Mouse (Mus musculus) T-cell, adult 2 months (primary cell): ENCODE data around the gene Rps6kb2.

Source experiments
- DNase-seq: peaks from one replicate; pipeline ENCODE4 v3.0.0; 2022; ENCODE audit warnings: low spot score

Rps6kb2 gene

GRCm38 (mm10) chr19:4189051-4189620 is 26.0 kb upstream of the Rps6kb2 start:
- DNase-seq = peak; percentile 47

- DNase-seq = no peak
Measured at GRCm38 (mm10) chr19:4187303-4187702, 24.1 kb upstream of the Rps6kb2 start.

GRCm38 (mm10) chr19:4184976-4185975 is 22.1 kb upstream of the Rps6kb2 start:
- DNase-seq = peak; percentile 85

GRCm38 (mm10) chr19:4183689-4184088 is 20.5 kb upstream of the Rps6kb2 start:
- no peak for DNase-seq

- peak; percentile 82 for DNase-seq
Measured at GRCm38 (mm10) chr19:4181892-4182291, 18.7 kb upstream of the Rps6kb2 start.

- no peak for DNase-seq
Measured at GRCm38 (mm10) chr19:4180411-4180810, 17.3 kb upstream of the Rps6kb2 start.

GRCm38 (mm10) chr19:4175368-4175947 is 12.3 kb upstream of the Rps6kb2 start, which contains the start of gene Carns1:
Gene Carns1 (minus strand): TSS chr19:4175479.
- DNase-seq = no peak

GRCm38 (mm10) chr19:4172925-4173324 is 9.8 kb upstream of the Rps6kb2 start:
- no peak for DNase-seq

- DNase-seq = no peak
Measured at GRCm38 (mm10) chr19:4171393-4172290, 8.5 kb upstream of the Rps6kb2 start.

GRCm38 (mm10) chr19:4170723-4171392 is 7.7 kb upstream of the Rps6kb2 start:
- DNase-seq = no peak

- no peak for DNase-seq
Measured at GRCm38 (mm10) chr19:4169810-4170209, 6.7 kb upstream of the Rps6kb2 start.

- DNase-seq = peak; percentile 99
Measured at GRCm38 (mm10) chr19:4169378-4169784, 6.2 kb upstream of the Rps6kb2 start.

GRCm38 (mm10) chr19:4166678-4167476 is 3.7 kb upstream of the Rps6kb2 start:
- DNase-seq = no peak

GRCm38 (mm10) chr19:4164721-4165120 is 1.6 kb upstream of the Rps6kb2 start:
- no peak for DNase-seq

GRCm38 (mm10) chr19:4164100-4164499 is 946 bp upstream of the Rps6kb2 start:
- no peak for DNase-seq

- no peak for DNase-seq
Measured at GRCm38 (mm10) chr19:4163543-4163887, 361 bp upstream of the Rps6kb2 start.

GRCm38 (mm10) chr19:4159049-4159448 is 4.1 kb downstream of the Rps6kb2 start:
- DNase-seq = no peak

- DNase-seq = no peak
Measured at GRCm38 (mm10) chr19:4156771-4157170, 6.4 kb downstream of the Rps6kb2 start.

- no peak for DNase-seq
Measured at GRCm38 (mm10) chr19:4156073-4156579, 7.0 kb downstream of the Rps6kb2 start.
